Mouse (Mus musculus) ovary, postnatal 36 days (tissue): Measurements from ENCODE around the gene C2cd6.

Experiments used
- DNase-seq: peaks from one replicate; pipeline ENCODE4 v3.0.0; 2022; ENCODE audit warnings: low spot score, mixed read lengths

Gene C2cd6

DNA sequence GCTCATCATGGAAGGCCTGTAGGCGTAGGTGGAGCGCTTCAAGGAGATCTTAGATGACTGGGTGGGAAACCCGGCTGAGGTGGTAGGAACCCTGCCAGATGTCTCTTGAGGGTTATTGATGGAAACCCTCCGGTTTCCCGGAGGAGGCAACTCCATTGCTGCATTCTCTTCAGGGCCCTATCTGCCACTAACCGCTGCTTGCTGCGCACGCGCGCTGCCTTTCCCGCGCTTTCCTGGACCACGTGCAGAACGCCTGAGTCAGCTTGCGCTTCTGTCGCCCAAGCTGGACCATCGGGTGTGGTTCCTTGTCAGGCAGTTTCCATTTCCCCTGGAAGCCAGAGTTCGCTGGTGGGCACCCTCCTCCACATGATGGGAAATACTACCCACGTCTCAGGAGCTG, at the start of gene C2cd6:
TSS of gene C2cd6 (minus strand) at position 196 of the 400 bp plus-strand sequence.
- DNase-seq: no peak

DNA sequence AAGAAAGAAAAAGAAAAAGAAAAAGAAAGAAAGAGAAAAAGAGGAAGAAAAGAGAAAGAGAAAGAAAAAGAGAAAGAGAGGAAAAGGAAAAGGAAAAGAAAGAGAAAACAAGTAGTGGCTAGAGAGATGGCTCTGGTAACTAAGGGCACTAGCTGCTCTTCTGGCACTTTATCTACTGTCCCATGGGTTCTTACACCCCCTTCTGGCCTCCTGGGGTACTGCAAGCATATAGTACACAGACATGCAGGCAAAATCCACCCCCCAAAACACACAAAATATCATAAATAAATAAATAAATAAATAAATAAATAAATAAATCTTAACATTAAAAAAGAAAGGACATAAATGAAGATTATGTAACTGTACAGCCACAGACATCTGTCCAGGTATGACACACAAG, 48.1 kb upstream of the C2cd6 start:
- peak; percentile 36 for DNase-seq

DNA sequence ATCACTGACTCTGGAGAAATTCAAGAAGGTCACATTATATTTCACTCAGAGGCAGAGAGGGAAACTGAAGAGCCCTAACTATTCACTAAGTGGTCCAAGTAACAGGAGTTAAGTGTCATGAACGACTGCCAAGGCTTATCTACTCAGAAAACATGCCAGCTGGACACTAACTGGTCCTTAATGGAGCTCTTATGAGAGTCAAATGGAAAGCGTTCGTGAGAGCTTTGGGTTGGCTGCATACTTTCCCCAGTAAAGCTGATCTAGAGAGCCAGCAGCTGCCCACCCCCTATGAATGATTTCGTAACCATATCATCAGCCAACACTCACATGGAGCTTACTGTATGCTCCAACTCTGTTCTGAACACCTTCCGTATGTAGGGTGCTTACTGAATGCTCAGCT, 39.7 kb upstream of the C2cd6 start:
- no peak for DNase-seq

DNA sequence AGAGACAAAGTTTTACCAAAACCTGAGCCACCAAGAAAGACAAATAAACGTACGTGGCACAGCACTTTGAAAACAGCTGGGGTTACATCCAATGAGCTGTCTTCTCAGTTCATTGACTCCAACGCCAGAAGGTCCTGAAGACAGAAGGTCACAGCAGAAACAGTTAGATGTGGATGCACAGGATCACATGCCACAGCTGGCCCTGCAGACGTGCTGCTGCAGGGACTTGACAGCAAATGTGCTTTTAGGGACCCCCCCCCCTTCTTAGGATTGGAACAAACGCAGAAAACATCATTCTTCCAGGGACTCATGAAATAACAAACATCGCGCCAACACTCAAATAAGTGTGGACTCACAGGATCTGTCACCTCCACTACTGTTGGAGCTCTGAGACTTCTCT, 34.2 kb upstream of the C2cd6 start:
- DNase-seq: no peak

DNA sequence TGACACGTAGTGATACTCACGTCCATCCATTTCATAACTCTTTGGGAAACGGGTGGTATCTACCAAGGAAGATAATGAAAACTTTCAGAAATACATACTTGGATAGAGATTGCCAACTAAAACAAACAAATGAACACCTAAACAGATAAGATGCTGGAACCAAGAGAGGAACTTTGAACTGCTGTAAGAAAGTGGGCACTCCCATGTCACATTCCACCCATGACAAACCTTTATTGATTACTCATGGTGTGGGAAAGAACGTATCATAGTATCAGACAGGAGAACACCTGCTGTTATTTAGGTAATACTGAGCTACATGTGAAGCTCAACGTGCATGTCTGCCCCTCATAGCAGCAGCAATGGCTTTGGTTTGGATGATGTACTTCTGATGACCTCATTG, 30.9 kb upstream of the C2cd6 start:
- DNase-seq: no peak

DNA sequence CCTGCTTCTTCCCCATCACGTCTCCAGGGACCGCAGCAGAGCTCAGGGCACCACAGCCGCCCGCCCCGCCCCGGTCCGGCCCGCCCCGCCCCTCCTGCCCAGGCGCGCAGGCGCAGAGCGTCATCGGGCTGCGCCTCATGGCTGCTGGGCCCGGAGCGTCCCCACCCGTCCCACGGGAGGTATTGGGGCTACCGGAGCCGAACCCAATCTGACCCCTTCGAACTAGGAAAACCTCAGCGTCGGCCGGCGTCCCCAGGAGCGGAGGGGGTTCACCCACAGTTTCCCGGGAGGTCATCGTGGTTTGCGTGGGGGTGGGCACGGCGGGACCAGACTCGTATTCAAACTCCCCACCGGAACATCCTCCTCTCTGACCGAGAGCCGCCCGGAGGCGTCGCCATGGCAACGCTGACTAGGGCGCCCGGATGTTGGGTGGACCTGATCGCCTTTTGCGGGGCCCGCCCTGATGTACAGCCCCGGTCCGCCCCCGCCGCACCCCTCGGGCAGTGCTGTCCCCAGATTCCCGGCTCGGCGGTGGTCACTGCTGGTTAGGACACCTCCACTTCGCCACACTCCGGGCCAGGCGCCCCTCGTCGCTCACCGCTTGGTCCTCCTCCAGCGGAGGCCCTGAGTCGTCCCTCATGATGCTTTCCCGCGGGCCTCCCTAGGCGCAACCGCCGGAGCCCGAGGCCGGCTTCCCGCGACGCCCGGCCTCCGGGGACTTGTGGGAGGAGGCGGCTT, 25.2 kb upstream of the C2cd6 start, which contains the start of gene Tmem237:
TSS of gene Tmem237 (minus strand) at position 689 of the 738 bp plus-strand sequence.
- DNase-seq: peak; percentile 92

DNA sequence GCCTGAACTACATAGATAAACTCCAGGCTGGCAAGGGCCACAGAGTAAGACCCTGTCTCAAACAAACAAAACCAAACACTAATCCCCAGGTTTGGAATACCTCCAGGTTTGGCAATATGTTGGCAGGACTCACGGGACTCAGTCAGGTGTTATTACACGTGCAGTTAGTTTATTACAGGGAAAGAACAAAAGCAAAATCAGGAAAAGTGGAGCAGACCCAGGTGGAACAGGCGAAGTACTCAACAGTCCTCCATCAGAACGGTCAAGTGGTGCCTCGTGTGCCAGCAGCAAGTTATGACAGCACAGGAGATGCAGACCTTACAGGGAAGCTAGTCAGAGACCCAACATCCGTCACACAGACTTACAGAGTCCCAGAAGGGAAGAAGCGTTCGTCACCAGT, 15.8 kb upstream of the C2cd6 start:
- no peak for DNase-seq

DNA sequence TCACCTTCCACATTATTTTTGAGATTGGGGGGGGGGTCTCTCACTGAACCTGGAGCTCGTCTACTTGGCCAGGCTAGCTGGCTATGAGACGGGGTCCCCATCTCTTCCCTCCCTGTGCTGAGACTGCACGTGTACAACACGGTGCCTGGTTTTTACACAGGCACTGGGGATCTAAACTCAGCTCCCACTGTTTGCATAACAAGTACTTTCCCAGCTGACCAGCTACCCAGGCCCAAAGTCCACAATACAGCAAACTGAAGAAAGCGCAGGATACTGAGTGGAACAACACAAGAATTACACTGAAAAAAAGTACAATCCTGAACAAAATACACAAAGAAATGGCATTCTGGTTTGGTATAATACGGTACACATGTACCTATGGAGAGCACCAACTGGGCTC, 7.4 kb upstream of the C2cd6 start:
- no peak for DNase-seq

DNA sequence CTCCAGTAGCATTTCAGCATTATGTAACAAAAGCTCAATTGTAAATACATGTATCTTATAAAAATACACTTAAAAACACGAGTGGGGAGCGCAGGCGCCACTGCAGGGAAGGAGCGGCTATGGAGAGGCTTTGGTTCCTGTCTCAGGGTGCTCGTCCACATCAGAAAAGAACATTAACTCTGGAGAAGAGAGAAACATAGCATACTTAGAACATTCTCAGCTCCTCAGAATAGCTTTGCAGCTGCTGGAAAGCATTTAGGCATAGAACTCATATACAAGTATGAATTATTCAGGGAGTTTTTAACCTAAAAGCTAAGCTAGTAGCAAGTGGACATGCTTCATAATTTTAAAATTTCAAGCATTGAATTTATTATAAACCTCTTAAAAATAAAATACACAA, 6.3 kb upstream of the C2cd6 start:
- DNase-seq: no peak

DNA sequence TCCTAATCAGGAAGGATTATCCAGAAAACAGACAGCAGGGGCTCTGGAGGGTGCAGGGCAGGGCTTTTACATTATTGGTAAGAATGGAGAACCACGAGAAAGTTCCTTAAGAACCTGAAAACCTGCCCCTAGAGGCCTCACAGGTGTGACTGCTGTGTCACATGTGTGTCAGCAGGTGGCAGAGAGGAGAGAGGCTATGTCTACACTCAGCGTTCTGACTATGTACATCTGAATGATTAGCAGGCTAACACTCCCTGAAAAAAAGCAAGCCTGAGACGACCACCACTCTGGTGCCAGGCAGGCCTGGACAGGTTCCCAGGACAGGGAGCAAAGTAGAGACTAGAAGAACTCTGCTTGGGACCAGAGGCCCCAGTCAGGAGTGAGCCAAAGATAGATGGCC, 23.8 kb downstream of the C2cd6 start:
- DNase-seq: no peak

DNA sequence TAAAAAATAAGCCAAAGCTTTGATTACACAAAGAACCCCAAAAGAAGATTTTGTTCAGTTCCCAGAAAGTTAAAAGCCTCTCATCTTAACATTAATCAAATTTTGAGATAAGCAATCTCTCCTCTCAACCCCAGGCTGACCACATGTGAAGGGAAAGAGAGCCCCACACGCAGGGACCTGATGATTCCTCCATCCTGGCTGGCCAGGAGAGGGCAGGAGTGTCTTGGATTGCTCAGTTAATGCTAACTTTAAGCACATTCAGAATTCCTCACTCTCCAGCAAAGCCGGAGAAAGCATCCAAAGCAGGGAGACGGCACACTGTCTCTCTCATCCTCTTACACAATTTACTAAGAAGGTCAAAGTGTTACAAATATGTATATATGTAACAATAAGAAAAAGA, 26.7 kb downstream of the C2cd6 start:
- peak; percentile 30 for DNase-seq

DNA sequence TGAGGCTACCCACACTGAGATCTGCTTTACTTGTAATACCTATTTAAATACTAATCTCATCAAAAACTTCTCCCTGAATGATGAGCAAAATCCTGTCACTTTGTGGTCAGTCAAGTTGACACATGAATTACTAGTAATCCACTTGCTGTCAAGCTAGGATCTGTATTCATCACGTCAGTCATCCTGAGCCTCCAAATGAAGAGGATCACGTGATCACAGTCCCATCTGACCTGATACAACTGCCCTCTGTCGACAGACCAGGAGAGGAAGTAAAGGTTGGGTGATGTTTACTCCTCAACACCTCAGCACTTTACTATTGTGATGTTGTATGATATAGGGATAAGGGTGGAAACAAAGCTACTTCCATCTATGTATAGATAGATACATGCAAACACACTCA, 31.0 kb downstream of the C2cd6 start:
- no peak for DNase-seq

DNA sequence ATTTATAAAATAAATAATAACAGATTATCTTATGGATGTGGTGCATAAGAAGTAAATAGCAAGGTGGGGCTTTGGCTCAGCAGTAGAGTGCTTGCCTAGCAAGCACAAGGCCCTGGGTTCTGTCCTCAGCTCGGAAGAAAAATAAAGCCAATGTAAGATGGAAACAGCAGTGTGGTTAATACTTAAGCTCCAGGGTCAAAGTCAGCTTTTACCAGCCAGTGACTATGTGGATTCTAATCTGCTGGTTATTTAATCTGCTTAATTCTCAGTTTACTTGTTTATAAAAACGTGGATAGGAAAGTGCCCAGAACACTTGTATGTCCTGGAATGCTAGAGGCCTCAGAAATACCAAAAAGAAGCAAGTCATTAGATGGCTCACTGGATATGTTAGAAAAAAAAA, 37.7 kb downstream of the C2cd6 start:
- no peak for DNase-seq

DNA sequence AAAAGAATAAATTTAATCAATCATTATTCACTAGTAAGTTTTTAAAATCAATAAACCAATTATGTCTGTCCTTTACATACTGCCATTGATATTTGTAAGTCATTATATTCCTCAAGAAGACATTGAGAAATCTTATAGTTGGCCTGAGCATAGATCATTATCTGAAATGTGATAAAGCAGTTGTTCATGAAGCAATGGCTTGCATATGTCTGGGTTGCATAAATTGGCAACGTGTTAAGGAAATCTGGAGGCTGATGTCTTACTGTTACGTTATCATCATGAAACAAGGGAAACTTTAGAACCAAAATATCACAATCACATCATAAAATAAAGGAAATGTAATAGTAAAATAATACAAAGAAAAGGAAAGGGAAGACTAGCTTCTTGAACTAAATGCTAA, 43.4 kb downstream of the C2cd6 start:
- no peak for DNase-seq

DNA sequence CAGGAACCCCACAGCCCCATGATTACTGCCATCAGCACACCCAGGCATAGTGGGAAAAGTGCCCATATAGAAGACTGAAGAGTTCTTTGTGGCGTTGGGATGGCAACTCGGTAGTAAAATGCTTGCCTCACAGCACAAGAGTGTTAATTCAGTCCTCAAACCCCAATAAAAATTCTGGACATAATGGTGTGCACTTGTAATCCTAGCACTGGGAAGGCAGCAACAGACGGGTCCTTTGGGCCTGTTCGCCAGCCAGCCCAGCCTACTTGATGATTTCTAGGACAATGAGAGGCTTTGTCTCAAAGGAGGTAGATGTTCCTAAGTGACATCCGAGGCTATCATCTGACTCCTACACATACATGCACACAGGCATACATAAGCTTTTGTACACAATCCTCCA, 57.0 kb downstream of the C2cd6 start:
- DNase-seq: no peak

DNA sequence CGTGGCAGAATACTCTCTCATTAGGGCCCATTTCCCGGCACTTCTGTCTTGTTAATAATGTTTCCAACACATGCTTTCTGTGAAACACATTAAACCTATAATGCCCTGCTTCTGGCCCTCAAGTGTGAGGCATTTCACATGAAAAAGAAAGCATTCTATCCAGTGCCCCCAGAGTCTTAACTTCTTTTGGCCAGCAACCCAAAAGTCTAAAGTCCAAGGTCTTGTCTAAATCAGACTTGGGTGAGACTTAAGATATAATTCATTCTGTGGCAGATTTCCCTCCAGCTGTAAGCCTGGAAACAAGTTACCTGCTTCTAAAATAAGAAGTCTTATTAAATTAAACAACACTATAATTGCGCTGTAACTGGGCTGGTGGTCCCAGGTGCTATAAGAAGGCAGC, 73.1 kb downstream of the C2cd6 start:
- DNase-seq: no peak

DNA sequence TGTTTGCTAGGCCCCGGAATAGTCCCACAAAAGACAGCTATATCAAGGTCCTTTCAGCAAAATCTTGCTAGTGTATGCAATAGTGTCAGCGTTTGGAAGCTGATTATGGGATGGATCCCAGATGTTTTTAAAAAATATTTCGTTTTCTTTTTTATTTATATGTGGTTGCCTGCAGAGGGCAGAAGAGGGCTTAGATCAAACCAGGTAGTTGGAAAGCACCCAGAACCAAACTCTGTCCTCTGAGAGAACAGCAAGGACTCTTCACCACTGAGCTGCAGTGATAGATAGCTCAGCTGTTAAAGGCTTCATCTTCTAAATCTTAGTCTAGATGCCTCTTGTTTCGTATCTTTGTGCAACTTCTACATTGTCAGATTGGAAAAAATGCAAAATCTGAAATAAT, 85.5 kb downstream of the C2cd6 start:
- no peak for DNase-seq
